Comparison of ENCODE assay signal across 13 mouse cellular contexts in genomic region chr13:43830892-43831673, GRCm38 (mm10). TPM values are rescaled to one million over a fixed set of nuclear protein-coding genes. Genes with fewer than 3 reads are reported as not detected.
DNase-seq lines count a peak whose midpoint lies in the region; ATAC-seq and TF ChIP-seq lines count a peak whose summit lies in the region.
"Had no signal": no experiment of that assay in that cellular context is flagged by ENCODE, and none has a peak within 500 bp of the region (broad histone marks: within the 10 kb centered on the region; RNA-seq: fewer than 3 reads in every experiment).

No protein-coding gene starts in this region.

- WGBS in intestine, postnatal 0 days, result 55% methylated on average over 8 of the region's 8 CpGs
- 90% methylated on average over 8 of the region's 8 CpGs for WGBS in hindbrain, embryonic 14.5 days

- H3K4me1 ChIP-seq in intestine, postnatal 0 days (replicated peaks; ENCODE audit: control insufficient read depth, insufficient read depth, low read length), result no peaks in the 10 kb centered on the region; the same call in 1 of the 2 replicates
- H3K4me1 ChIP-seq in hindbrain, embryonic 14.5 days (replicated peaks; ENCODE audit: control insufficient read depth, insufficient read depth, low read length), result no peaks in the 10 kb centered on the region

- 0 out of 2 replicates have a peak, but pooled peaks have one; percentile 3 for TF ChIP-seq CTCF in intestine, postnatal 0 days (IDR thresholded peaks at IDR 0.05; ENCODE audit: low read depth)

- ATAC-seq in intestine, postnatal 0 days, result no peak
- no peak for ATAC-seq in hindbrain, embryonic 14.5 days (ENCODE audit: low FRiP score)
- ATAC-seq in frontal cortex, adult (ENCODE audit: low TSS enrichment), result no peak

- H3K9me3 ChIP-seq in intestine, postnatal 0 days (ENCODE audit: control insufficient read depth), result no peaks in the 10 kb centered on the region
- H3K9me3 ChIP-seq in hindbrain, embryonic 14.5 days (ENCODE audit: control insufficient read depth, low read length), result no peaks in the 10 kb centered on the region

- intact Hi-C loops in gastrocnemius, postnatal 14 days (cut with DNase I; ENCODE audit: low total_unique reads), result no loop called here

- peak; percentile 11 for DNase-seq in kidney, adult 11 months
- DNase-seq in kidney, adult 18-20 months, result no peak
- peak; percentile 50 for DNase-seq in gastrocnemius, postnatal 14 days
- DNase-seq in thymus, postnatal 0 days (ENCODE audit: low spot score), result peak; percentile 30
- DNase-seq in hindbrain, embryonic 14.5 days (ENCODE audit: low spot score), result no peak
- DNase-seq in adrenal gland, postnatal 4 days (ENCODE audit: low spot score in 2 of 2), result no peak
- DNase-seq: cerebellum, adult 2 months had no signal

- no peak overlapping the region for H3K4me2 ChIP-seq in intestine, postnatal 0 days (replicated peaks; ENCODE audit: low read depth)
- no peak overlapping the region for H3K4me2 ChIP-seq in hindbrain, embryonic 14.5 days (replicated peaks)

- H3K36me3 ChIP-seq in intestine, postnatal 0 days (ENCODE audit: control insufficient read depth, insufficient read depth), result no peaks in the 10 kb centered on the region
- H3K36me3 ChIP-seq in hindbrain, embryonic 14.5 days (replicated peaks; ENCODE audit: control insufficient read depth, insufficient read depth), result no peaks in the 10 kb centered on the region

- H3K27ac ChIP-seq in intestine, postnatal 0 days (ENCODE audit: low read depth, low read length), result no peak overlapping the region
- H3K27ac ChIP-seq in hindbrain, embryonic 14.5 days, result no peak overlapping the region

- no peak overlapping the region for H3K9ac ChIP-seq in intestine, postnatal 0 days (ENCODE audit: low read depth, low read length)
- no peak overlapping the region for H3K9ac ChIP-seq in hindbrain, embryonic 14.5 days

- H3K27me3 ChIP-seq in intestine, postnatal 0 days (replicated peaks; ENCODE audit: control insufficient read depth, insufficient read depth, low read length), result no peaks in the 10 kb centered on the region
- H3K27me3 ChIP-seq in hindbrain, embryonic 14.5 days (ENCODE audit: control insufficient read depth, insufficient read depth, low read length), result no peaks in the 10 kb centered on the region

- no peak overlapping the region for H3K4me3 ChIP-seq in intestine, postnatal 0 days (ENCODE audit: low read depth, low read length)
- H3K4me3 ChIP-seq in hindbrain, embryonic 14.5 days (replicated peaks; ENCODE audit: low read length), result no peak overlapping the region
- H3K4me3 ChIP-seq: erythroblast, embryonic 14.5 days; myocyte had no signal

RNA-seq across cellular contexts. Expression of gene Cd83, which starts 46.5 kb away (rescaled TPM):
- total RNA-seq in gastrocnemius, postnatal 14 days (2021), result 1 to 10 TPM in 1 of 2 experiments, under 1 TPM in 1; 0.73 to 1.8 TPM
- 4.2 and 5.0 TPM in 2 replicates for polyA plus RNA-seq in intestine, postnatal 0 days (2015; fragmentation: Nextera tagmentation; extraction: Ambion mirVana)
- polyA plus RNA-seq in thymus, postnatal 0 days (2015; fragmentation: Nextera tagmentation; extraction: Ambion mirVana), result 122 and 138 TPM in 2 replicates
- 30.8 and 32.7 TPM in 2 replicates for polyA plus RNA-seq in hindbrain, embryonic 14.5 days (2014; fragmentation: Nextera tagmentation; extraction: Ambion mirVana)
- total RNA-seq in adrenal gland, postnatal 4 days (2021), result 1 to 10 TPM; 8.2 to 8.4 TPM
- total RNA-seq: MEL had no signal
- polyA plus RNA-seq: C2C12; erythroblast, embryonic 14.5 days; myocyte had no signal

Comparison
In these comparisons a context has a peak if more than half of its experiments do, and no peak if none do; other contexts are left out.
1. DNase-seq: peak in kidney, adult 11 months (single experiment), gastrocnemius, postnatal 14 days (single experiment) and thymus, postnatal 0 days (single experiment); none in kidney, adult 18-20 months (single experiment), hindbrain, embryonic 14.5 days (single experiment) and adrenal gland, postnatal 4 days (0 of 2).